Mouse (Mus musculus) fibroblast of lung, adult 2 months (primary cell): Measurements from ENCODE around the gene Slc5a5.
"Not testable (repeated sequence)": the region's sequence is repeated elsewhere in the genome, so short reads cannot be mapped to it uniquely, and the experiment has no call there.

ENCODE experiments used
- DNase-seq: peaks from one replicate; pipeline ENCODE4 v3.0.0-alpha.2; 2011; ENCODE audit warnings: low read depth

Slc5a5 gene

GRCm38 (mm10) chr8:70903112-70903511, 10.6 kb upstream of the Slc5a5 start:
- DNase-seq, result no peak

DNA sequence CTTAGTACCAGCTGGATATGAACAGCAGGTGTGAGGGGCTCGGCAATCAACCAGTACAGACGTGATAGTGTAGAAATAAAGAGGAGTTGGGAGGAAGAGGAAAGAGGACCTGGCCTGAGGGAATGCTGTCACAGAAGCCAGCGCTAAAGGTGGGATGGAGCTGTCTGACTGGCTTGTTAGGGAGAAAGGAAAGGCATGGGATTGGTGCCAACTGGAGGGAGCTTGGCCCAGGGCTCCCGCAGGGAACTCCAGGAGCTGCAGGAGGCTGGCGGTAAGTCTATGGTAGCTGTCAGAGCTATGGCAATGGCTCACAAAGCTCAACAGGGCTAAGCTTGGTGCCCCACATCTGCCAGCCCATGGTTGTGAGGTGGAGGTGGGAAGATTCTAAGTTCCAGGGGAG, 9.7 kb upstream of the Slc5a5 start:
- DNase-seq, result no peak

GRCm38 (mm10) chr8:70900872-70901387, 8.4 kb upstream of the Slc5a5 start:
- no peak for DNase-seq

GRCm38 (mm10) chr8:70899226-70899625, 6.7 kb upstream of the Slc5a5 start:
- DNase-seq, result no peak

GRCm38 (mm10) chr8:70898661-70899198, 6.2 kb upstream of the Slc5a5 start:
- DNase-seq, result no peak

DNA sequence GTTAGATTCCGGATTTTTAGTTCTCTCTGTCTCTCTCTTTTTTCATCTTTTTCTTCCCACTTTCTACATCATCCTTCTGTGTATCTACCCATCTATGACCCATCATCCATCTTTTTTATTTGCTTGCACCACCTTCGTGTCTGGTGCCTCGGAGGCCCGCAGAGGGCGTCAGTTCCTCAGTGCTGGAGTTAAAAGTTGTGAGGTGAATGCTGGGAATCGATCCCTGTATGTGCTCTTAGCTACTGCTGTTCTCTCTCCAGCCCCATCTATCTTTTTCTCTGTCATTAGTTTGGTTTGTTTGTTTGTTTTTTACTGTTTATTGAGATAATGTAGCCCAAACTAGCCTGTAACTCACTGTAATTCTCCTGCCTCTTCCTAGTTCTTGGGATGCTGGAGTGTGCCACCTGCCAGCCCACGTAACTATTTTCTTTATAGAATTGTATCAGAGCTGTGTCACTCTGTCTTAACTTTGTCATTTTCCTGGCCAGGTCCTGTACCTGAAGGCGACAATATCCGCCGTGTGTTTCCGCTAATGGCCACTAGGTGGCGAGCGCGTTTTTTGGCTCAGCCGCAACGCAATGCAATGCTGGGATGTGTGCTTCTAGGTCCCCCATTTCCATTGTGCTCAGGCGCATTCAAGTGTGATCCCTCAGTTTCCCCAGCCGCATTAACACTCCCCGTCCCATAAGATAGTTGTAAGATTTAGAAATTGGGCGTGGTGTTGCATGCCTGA, 5.3 kb upstream of the Slc5a5 start:
- DNase-seq, result no peak

DNA sequence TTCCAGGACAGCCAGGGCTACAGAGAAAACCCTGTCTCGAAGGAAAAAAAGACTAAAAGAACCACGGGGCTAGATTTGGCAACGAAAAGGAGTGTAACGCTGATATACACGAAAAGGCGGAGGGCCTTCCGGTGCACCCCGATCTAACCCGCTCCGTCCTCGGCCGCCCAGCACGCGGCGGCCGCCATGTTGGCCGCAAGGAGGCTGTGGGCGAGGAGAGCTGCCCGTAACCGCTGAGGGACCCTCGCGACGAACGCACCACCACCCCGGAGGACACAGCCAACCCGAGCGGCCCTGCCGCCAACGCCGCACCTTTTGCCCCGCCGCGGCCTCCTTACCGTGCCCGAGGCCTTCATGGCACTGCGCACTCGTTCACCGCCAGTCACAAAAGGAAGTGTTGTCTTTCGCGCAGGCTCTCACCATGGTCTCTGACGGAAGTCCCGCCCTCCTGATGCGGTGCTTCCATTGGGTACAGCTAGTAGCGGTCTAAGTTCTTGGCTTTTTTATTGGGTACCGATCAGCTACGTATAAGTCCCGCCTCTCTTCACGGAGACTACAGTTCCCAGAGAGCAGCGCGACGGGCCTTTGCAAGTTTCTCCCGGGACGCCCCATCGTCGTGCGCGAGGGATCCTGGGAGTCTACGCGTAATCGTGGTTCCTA, 4.6 kb upstream of the Slc5a5 start, which contains the start of gene Rpl18a:
Gene Rpl18a (minus strand): TSS at position 392 of the 660 bp plus-strand sequence.
- DNase-seq, result peak; percentile 98

DNA sequence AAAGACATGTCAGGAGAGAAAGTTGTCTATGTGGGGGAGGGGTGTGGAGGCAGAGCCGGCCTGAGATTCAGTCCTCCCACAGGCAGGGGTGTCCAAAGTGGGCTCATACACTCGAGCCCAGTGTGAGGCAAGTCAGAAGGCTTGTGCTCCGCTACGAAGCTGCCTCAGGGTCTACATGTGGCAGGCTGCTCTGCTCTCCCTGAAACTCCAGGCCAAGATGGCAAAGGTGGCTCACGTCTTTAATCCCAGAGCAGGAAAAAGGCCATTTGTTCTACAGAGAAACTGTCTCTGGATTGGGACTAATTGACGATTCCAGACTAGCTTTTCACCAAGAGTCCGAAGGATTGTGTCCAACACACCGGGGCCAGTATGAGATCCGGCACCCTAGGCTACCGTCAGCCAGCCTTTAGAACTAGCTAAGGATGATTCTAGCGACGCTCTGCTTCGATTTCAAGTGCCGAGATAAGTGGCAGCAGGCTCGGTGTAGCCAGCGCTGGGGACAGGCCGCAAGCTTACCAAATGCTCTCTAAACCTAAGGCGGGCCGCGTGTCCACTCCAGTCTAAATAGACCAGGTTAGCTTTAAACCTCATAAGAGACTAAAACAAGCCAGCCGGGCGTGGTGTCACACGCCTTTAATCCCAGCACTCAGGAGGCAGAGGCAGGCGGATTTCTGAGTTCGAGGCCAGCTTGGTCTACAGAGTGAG, 3.9 kb upstream of the Slc5a5 start:
- DNase-seq, result no peak

DNA sequence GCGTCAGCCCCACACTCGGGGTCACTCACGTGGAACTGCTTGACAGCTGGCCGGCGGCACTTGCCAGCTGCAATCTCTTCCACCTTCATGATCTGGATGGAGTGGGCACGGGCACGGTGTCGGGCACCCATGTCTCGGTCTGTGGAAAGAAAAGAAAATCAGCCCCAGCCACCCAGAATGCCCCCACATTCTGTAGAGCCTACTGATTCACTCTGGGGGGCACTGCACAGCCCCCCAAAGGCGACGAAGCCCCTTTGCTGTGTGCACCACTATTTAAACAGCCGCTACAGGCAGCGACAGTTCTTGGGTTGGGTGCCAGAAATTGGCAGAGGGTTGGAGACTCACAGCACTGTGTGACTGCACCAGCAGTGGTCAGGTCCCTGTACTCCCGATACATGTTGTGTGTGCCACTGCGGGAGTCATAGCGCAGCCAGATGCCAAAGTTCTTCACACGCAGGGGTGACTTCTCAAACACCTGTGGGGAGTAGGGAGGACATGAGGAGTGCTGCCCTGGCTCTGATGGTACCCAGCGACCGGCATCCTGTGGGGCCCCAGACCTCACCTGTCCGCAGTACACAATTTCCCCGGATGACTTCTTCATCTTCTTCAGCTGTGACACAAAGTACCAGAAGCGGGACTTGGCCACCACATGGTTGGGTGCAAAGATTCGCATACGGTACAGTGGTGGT, 3.2 kb upstream of the Slc5a5 start:
- DNase-seq, result not testable (repeated sequence)

- DNase-seq, result no peak
Measured at GRCm38 (mm10) chr8:70894771-70895545, 2.4 kb upstream of the Slc5a5 start.

DNA sequence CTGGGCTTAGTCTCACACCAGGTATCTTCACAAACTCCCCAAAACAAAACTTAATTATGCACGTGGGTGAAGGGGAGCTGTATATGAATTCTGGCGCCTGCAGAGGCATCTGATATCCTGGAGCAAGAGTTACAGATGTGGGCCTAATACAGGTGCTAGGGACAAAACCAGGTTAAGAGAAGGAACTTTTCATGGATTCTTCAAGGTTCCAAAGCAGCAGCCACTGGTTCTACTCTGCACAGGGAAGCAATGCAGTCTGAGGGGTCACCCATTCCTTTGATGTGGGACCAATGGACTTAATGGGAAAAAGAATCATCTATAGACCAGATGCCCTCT, 1.8 kb upstream of the Slc5a5 start:
- DNase-seq, result no peak

DNA sequence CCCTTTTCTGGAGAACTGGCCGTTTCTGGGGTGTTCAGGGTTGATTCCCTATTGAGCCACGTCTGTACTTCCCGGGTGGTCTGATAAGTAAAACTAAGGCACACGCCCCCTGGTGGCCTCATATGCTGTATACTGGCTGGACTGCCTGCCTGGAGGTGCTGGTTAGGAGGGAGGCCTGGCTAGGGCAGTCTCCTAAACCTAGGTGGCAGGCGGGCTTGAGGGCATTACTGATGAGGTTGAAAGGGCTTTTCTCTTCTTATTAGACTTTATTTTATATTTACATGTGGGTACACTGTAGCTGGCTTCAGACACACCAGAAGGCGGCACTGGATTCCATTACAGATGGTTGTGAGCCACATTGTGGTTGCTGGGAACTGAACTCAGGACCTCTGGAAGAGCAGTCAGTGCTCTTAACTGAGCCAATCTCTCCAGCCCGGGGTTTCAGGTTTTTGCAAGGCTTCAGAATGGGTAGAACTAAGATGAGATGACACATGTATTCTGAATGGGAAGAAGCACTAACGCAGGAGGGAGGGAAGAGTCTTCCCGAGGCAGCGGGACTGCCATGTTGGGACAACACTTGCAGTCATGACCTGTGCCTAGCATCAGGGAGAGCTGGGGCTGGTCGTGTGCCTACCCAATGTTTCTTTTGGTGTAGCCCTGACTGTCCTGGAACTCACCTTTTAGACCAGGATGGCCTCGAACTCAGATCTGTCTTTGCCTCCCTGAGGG, 1.3 kb upstream of the Slc5a5 start:
- no peak for DNase-seq

DNA sequence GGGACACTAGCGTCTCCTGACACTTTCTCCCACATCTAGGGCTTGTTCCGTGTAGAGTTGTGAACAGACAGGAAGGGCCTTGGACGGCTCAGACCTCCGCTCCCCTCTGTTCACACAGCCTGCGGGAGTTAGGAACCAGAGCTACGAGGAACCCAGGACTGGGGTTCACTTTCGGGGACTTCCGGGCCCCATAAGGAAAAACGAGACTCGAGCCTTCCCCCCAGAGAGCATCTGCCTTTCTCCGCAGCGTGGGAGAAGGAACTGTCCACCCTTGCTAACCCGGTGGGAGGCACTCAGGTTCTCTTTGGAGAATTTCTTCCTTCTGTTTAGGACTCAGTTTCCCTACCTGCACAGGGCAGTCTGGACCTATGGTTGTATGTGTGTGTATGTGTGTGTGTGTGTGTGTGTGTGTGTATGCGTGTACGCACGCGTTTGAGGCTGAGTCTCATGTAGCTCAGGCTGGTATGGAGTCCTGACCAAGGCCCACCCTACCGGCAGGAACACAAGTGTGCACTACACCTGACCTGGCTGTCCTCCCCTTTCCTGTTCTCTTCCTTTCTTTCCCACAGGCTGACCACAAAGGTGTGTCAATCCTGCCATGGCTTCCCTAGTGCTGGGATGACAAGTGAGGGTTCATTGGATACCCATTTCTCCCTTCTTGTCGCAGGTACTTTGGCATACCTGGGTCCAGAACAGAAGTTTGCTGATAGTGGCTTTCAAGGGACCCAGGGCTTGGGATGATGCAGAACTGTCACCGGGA, 519 bp upstream of the Slc5a5 start:
- no peak for DNase-seq

- DNase-seq, result no peak
Measured at GRCm38 (mm10) chr8:70891356-70891755, 1.2 kb downstream of the Slc5a5 start.

DNA sequence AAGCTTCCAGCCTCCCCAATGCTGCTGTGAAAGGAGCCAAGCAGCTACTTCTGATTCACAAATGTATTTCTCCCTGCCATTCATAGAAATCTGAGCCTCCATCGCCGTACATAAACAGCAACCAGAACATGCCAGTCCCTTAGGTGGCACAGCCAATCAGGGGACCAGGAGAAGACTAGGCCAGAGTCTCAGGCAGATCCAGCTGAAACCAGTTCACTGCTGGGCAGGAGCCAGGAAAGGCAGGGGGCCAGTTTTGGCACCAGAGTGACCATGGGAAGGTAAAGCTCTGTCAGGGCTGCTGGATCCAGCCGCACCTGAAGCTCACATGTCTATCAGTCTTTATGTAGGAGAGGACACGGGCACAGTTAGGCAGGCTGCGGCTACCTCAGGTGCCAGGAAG, 1.9 kb downstream of the Slc5a5 start:
- DNase-seq, result no peak

- DNase-seq, result no peak
Measured at GRCm38 (mm10) chr8:70887669-70888068, 4.9 kb downstream of the Slc5a5 start.

DNA sequence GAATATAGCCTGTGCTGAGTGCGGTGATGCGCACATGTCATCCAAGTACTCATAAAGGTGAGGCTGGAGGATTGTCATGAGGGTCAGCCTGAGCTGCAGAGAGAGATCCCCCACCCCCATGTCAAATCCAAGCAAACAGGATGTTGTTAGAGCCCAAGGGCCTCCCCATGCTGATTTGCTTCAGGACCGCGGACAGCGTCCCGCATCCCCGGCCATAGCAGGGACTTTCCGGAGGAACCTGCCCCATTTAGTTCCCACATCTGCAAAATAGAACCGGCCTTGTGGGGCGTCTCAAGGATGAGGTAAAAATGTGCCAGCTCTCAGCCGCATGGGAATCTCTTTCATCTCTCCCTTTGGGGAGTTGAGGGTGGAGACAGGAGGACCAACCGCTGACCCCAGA, 6.9 kb downstream of the Slc5a5 start:
- DNase-seq, result no peak

GRCm38 (mm10) chr8:70884683-70885082, 7.9 kb downstream of the Slc5a5 start:
- no peak for DNase-seq

GRCm38 (mm10) chr8:70884186-70884585, 8.4 kb downstream of the Slc5a5 start:
- no peak for DNase-seq

- DNase-seq, result no peak
Measured at GRCm38 (mm10) chr8:70880546-70880945, 12.0 kb downstream of the Slc5a5 start.
